Mouse (Mus musculus) limb, embryonic 11.5 days (tissue): ENCODE results near the gene Gtdc1. TPM values are rescaled to one million over a fixed set of nuclear protein-coding genes. Genes with fewer than 3 reads are reported as not detected.

ENCODE experiments used
- polyA plus RNA-seq: library from polyadenylated mRNA; unstranded; fragments of >200 nt; fragmentation: Nextera tagmentation; extraction: Ambion mirVana; gene quantifications from 2 replicates; pipeline ENCODE4 v1.2.1, GENCODE M21; 2014

The Gtdc1 gene
- polyA plus RNA-seq, 1 experiment from 2014 or later: 9.7 TPM

Other genes with a start within 250 kb of the Gtdc1 start
- gene Zeb2, start 189.7 kb upstream of the Gtdc1 start, polyA plus RNA-seq: 6.7 and 7.6 TPM in 2 replicates